Mouse (Mus musculus) myocyte (in vitro differentiated cells): Measurements from ENCODE around the gene Anapc1. TPM values are rescaled to one million over a fixed set of nuclear protein-coding genes. Genes with fewer than 3 reads are reported as not detected.
A peak's percentile ranks its signal among the peaks of the same experiment; 100 is the strongest.

Experiments
- H3K27me3 ChIP-seq: one replicate; pipeline ENCODE4 v1.6.1; 2011; ENCODE audit not compliant: control insufficient read depth, insufficient read depth, insufficient read length
- H3K36me3 ChIP-seq: one replicate; pipeline ENCODE4 v1.6.1; 2011; ENCODE audit not compliant: control insufficient read depth, insufficient read depth
- H3K4me2 ChIP-seq: one replicate; pipeline ENCODE4 v1.6.1; 2011; ENCODE audit warnings: low read depth, control low read depth
- H3K4me3 ChIP-seq: one replicate; pipeline ENCODE4 v1.5.1; 2011; ENCODE audit warnings: mild to moderate bottlenecking, control low read depth, moderate library complexity
- H3K79me2 ChIP-seq: one replicate; pipeline ENCODE4 v1.6.1; 2011; ENCODE audit not compliant: control insufficient read depth, insufficient read depth
- H3ac ChIP-seq: one replicate; pipeline ENCODE4 v1.6.1; 2011; ENCODE audit not compliant: control insufficient read depth, insufficient read length
- CEBPB ChIP-seq: IDR thresholded peaks from 2 replicates; pipeline ENCODE4 v1.6.1; 2011; ENCODE audit warnings: mild to moderate bottlenecking, moderate library complexity; ENCODE audit not compliant: poor library complexity, insufficient read depth, severe bottlenecking
- E2F4 ChIP-seq: IDR thresholded peaks from one replicate; pipeline ENCODE4 v1.6.1; 2011; ENCODE audit warnings: mild to moderate bottlenecking, control low read depth, moderate library complexity; ENCODE audit not compliant: insufficient read depth
- MAX ChIP-seq: IDR thresholded peaks from one replicate; pipeline ENCODE4 v1.6.1; 2011; ENCODE audit warnings: low read depth, mild to moderate bottlenecking, control low read depth
- MYOD1 ChIP-seq, 3 experiments: IDR thresholded peaks; one replicate each; pipeline ENCODE4 v1.6.1; 2011; ENCODE audit warnings: control low read depth in 2 of 3, low read depth in 2 of 3, mild to moderate bottlenecking in 2 of 3, moderate library complexity in 1 of 3; ENCODE audit not compliant: insufficient read length in 2 of 3, control insufficient read depth in 1 of 3
- MYOG ChIP-seq, 3 experiments: IDR thresholded peaks; one replicate each; pipeline ENCODE4 v1.6.1; 2011; ENCODE audit warnings: control low read depth in 2 of 3, low read depth in 2 of 3, mild to moderate bottlenecking in 2 of 3; ENCODE audit not compliant: insufficient read length in 2 of 3, control insufficient read depth in 1 of 3, insufficient read depth in 1 of 3
- POLR2A ChIP-seq: IDR thresholded peaks from one replicate; pipeline ENCODE4 v1.6.1; 2011; ENCODE audit warnings: low read depth, mild to moderate bottlenecking, control low read depth, moderate library complexity; ENCODE audit not compliant: insufficient read length
- POLR2AphosphoS2 ChIP-seq: IDR thresholded peaks from one replicate; pipeline ENCODE4 v1.6.1; 2011; ENCODE audit warnings: low read depth, control low read depth; ENCODE audit not compliant: insufficient read length
- REST ChIP-seq: IDR thresholded peaks from one replicate; pipeline ENCODE4 v1.6.1; 2011; ENCODE audit warnings: mild to moderate bottlenecking, control low read depth, moderate library complexity; ENCODE audit not compliant: insufficient read depth, insufficient read length
- SRF ChIP-seq: IDR thresholded peaks from one replicate; pipeline ENCODE4 v1.6.1; 2011; ENCODE audit warnings: low read depth; ENCODE audit not compliant: control insufficient read depth, insufficient read length
- TCF12 ChIP-seq: IDR thresholded peaks from one replicate; pipeline ENCODE4 v1.6.1; 2011; ENCODE audit warnings: mild to moderate bottlenecking, control low read depth; ENCODE audit not compliant: poor library complexity, insufficient read depth, severe bottlenecking
- TCF3 ChIP-seq: IDR thresholded peaks from one replicate; pipeline ENCODE4 v1.6.1; 2011; ENCODE audit warnings: low read depth, control low read depth; ENCODE audit not compliant: insufficient read length
- USF1 ChIP-seq: IDR thresholded peaks from one replicate; pipeline ENCODE4 v1.6.1; 2011; ENCODE audit warnings: low read depth, mild to moderate bottlenecking, control low read depth, moderate library complexity
- polyA plus RNA-seq: library from polyadenylated mRNA; unstranded; fragments of >200 nt; fragmentation: generic; extraction: Trizol; gene quantifications from one replicate; pipeline ENCODE4 v1.2.1, GENCODE M21; 2012; ENCODE audit warnings: missing spikeins

The Anapc1 gene
- polyA plus RNA-seq, 1 experiment: 36.4 TPM

DNA sequence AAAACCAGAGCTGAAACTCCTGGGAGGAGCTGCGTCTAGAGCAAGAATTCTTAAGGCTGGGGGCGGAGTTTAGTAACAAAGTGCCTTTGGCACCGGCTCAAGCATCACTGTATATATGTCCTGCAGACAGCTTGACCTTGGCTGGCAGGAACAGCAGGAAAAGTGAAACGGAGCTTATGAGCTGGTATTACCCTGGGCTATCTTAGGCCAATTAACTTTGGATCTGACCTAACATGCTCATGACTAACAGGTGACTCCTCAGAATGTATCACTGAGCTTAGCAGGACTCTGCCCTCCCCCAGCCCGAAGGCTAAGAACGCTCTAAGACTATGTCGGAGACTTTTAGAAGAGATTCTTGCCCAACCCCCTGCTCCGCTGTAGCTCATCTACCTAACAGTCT lies 121.3 kb downstream of the Anapc1 start:
- Histone ChIP-seq H3K4me3 (no peak overlapping the region), H3K79me2 (no peaks in the 10 kb centered on the region), H3K36me3 (no peaks in the 10 kb centered on the region), H3ac (no peak overlapping the region), H3K4me2 (peak overlapping the region; percentile 49), H3K27me3 (no peaks in the 10 kb centered on the region)
- TF ChIP-seq MYOG (IDR thresholded peaks at IDR 0.05; ENCODE audit: control insufficient read depth in 1 of 3, insufficient read depth in 1 of 3, insufficient read length in 2 of 3, low read depth in 2 of 3): no peak
- no peak for TF ChIP-seq SRF
- no peak for TF ChIP-seq E2F4
- TF ChIP-seq POLR2A: no peak
- TF ChIP-seq REST: no peak
- no peak for TF ChIP-seq USF1
- TF ChIP-seq TCF3: no peak
- TF ChIP-seq TCF12: no peak
- no peak for TF ChIP-seq CEBPB
- TF ChIP-seq MAX: no peak
- no peak for TF ChIP-seq POLR2AphosphoS2
- TF ChIP-seq MYOD1 (IDR thresholded peaks at IDR 0.05; ENCODE audit: control insufficient read depth in 1 of 3, insufficient read length in 2 of 3, low read depth in 2 of 3): no peak

DNA sequence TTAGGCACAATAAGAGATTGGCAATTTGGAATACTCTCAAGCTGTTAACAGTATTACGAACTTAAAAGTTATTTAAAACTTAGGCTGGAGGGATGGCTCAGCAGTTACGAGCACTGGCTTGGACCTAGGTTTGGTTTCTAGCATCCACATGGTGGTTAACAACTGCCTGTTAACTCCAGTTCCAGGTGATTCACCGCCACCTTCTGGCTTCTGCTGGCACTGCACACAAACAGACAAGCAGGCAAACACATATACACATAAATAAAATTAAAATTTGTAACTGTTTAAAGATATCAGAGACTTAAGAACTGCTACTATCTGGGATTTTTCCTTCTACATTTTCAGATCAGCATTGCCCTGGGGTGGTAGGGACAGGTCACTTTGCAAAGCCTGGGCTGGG lies 123.0 kb downstream of the Anapc1 start:
- no peak overlapping the region for H3K4me2 ChIP-seq
- H3K27me3 ChIP-seq: no peaks in the 10 kb centered on the region
- TF ChIP-seq MAX (no peak), MYOG (IDR thresholded peaks at IDR 0.05; ENCODE audit: control insufficient read depth in 1 of 3, insufficient read depth in 1 of 3, insufficient read length in 2 of 3, low read depth in 2 of 3) (no peak), TCF3 (no peak), REST (no peak), USF1 (no peak), TCF12 (no peak), CEBPB (no peak), E2F4 (no peak), MYOD1 (IDR thresholded peaks at IDR 0.05; ENCODE audit: control insufficient read depth in 1 of 3, insufficient read length in 2 of 3, low read depth in 2 of 3) (no peak), SRF (no peak), POLR2AphosphoS2 (no peak), POLR2A (no peak)
- H3ac ChIP-seq: no peak overlapping the region
- H3K36me3 ChIP-seq: no peaks in the 10 kb centered on the region
- H3K4me3 ChIP-seq: no peak overlapping the region
- H3K79me2 ChIP-seq: no peaks in the 10 kb centered on the region

Other genes with a start within 250 kb of the Anapc1 start
- not detected for gene Spdye4c, start 96.2 kb downstream of the Anapc1 start, polyA plus RNA-seq
- 0.89 TPM for gene Mertk, start 11.6 kb upstream of the Anapc1 start, polyA plus RNA-seq
- 5.4 TPM for gene Tmem87b, start 130.7 kb upstream of the Anapc1 start, polyA plus RNA-seq
- 0.19 TPM for gene Fbln7, start 175.6 kb upstream of the Anapc1 start, polyA plus RNA-seq